Mouse (Mus musculus) T-cell, adult 2 months (primary cell): ENCODE measurements around the gene Clcn5.
A peak's percentile ranks its signal among the peaks of the same experiment; 100 is the strongest.

ENCODE experiments used
- DNase-seq: peaks from one replicate; pipeline ENCODE4 v3.0.0; 2022; ENCODE audit warnings: low spot score

The Clcn5 gene

DNA sequence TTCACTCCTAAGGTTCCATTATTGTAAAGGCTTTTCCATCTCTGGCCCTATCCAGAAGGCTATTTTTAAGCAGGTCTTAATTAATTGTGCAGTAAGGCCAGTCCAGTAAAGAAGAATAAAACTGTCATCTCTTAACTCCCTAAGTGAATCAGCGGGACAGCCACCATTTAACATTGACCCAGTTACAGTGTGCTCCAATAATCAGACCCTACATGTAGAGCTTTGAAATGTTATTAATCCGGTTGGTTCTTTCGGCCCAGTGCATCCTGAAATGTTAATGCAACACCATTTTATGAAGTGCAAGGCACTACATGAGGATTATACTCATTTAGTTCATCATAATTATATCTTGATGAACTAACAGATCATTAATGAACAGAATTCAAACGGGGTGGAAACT lies 128.3 kb downstream of the Clcn5 start:
- no peak for DNase-seq

DNA sequence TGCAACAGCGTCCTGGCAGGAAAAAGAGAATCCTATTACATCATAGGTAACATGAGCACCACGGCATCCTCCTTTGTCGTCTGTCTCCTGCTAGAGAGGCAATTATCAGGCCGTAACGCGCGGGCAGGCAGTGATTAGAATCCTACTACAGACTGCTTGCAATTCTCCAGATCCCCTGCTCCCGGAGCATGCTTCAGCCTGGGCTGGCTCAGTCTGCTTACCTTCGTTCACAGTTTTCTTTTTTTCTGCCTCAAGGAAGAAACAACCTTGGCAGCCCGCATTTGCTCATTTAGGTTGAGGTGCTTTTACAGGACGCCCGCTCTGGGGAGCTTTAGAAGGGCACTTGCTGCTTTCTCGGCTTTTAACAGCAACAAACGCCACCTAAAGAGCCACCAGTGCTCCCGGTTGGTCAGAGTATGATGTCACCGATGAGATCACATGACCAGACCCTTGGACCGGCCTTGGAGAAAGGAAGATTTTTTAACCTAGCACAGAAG lies 130.8 kb downstream of the Clcn5 start:
- DNase-seq, result no peak

DNA sequence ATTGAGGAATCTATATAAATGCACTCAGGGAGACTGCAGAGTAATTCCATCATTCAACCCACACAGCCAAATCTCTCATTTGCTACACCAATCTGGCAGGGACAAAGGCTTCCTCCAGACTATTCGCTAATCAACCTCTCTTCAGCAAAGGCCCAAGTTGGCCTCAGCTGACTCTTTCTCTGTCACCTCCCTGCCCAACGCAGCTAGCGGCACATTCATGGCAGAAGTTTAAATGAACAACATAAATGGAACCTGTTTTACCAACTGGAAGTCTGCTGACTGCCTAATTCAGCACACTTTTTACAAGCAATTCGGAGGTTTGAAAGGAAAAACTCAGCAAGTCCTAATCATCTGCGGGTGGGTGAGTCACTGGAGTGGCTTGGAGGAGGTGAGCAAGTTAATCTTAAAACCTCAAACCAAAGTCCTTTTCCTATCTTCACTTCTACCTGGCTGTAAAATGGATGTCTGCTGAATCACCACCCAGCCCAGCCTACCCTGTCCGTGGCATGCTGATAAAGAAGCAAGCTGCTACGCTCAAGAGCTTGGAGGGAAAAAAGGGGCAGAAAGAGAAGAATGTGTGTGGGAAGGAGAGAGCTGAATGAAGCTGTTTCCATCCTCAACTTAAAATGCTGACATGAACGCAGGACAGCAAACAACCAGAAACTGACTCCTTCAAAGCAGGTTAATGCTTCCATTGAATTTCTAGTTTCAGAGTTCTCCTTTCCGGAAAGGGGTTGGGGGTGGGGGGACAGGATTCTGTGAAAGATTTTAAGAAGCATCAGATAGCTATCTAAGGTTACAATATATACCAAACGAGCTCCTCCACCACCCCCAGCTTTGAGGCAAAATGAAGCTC lies 131.5 kb downstream of the Clcn5 start:
- DNase-seq, result no peak

DNA sequence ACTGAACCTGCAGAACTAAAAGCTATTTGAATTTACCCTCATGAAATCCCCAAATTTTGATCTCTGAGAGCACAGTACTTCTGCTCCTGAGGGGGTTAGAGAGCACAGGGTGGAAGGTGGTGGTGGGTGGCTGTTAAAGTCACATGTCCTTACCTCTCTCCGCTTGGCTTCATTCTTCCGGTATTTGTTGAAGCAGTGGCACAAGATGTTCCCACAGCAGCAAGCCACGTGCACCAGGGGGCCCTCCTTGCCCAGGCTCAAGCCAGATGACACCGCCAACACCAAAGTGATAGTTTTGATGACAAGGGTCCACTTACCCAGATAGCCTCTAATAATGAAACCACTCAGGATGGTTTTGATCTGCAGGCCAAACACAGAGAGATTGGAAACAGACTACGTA lies 149.0 kb downstream of the Clcn5 start:
- DNase-seq, result no peak

DNA sequence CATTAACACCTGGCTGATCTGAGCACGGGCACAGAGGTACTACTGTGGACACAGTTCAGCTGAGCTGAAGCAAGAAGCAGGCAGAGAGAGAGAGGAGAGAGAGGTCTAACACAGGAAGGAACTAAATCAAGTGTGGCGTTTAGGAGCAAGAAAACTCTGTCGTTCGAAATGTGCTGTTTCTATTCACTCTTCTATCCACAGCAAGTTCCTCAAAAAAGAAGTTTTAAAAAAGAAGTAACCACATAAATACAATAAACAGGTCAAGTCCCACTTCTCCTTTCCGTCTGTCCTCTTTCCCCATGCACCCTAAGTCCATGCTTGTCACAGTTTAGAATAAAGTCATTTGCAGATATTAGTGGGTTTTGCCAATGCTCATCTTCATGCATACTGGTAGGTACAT lies 150.4 kb downstream of the Clcn5 start:
- DNase-seq, result peak; percentile 1

DNA sequence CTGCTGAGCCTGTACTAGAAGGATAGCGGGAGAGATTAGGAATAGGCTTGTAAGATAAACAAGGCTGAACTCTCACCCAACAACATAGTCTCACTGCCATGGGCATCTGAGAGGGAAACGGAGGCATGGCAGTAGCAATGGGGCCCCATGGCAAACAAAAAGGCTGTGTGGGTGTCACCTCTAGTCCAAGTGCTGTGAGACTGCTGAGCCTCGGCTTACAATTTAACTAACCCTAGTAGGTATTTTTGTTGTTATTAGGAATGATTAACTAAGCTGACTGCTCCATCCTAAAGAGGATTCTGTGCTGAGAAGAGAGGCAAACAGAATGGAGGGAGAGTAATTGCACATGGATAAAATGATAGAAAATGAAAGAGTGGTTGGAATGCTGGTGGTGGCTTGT lies 161.2 kb downstream of the Clcn5 start:
- no peak for DNase-seq

DNA sequence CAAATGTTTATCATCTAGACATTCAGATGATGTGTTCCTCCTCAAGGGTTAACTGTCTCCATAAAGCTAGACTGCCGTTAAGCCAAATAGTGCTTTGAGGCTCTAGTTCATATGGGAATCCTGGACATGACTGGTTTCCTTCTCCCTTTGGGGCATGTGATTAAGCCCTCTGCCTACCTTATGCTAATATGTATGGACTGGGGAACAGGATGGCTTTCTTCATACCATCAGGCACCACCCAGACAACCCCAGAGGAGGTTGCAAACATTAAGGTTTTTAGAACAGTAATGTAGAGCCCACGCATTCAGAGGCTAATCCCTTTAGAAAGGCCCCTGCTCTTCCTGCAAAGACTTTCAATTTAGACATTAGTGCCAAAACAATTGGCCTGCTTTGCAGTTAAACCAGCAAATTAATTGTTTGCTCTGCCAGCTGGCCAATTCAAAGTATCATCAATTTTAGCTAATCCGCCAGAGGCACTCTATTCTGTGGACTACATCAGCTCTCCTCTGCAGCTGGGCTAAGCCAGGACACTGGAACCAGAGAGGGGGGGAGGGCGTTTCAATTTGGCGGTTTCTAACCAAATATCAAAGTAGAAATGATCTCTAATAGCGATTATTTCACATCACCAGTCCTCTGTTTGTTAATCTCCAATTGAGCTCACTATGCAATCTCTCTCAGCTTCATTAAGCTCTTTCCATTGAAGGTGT lies 163.0 kb downstream of the Clcn5 start:
- no peak for DNase-seq

DNA sequence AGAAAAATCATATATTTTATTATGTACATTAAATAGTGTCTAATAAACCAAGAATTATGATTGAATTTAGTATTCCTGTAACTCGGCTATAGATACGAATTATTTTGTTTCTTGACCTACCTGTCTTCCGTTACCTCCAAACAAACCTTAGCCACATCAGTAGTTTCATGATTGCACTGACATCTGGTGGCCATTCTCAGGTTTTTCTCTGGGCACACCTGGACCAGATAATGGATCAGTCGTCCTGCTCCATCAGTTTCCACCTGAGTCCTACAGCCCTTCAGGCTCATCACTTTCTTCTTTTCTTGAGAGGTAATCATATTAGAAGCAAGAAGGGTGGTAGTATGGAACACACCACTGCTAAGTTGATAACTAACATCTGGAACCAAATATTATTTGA lies 169.0 kb downstream of the Clcn5 start:
- no peak for DNase-seq

DNA sequence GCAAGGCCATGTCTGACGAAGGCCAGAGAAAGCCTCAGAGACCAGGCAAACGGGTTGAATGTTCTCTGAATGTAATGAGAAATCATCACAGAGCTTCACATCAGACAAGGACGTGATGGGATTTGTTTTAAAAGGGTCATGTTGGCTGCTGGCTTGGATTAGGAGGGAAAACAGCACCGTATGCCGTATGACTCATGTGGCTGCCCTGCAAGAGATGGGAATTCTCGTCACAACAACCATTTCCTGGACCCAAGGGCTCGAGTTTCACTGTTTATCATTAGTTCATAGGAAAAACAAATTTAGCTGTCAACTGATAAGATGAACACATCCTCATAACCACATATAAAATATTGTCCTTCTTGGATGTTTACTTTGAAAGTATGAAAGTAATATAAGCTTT lies 173.0 kb downstream of the Clcn5 start:
- no peak for DNase-seq

DNA sequence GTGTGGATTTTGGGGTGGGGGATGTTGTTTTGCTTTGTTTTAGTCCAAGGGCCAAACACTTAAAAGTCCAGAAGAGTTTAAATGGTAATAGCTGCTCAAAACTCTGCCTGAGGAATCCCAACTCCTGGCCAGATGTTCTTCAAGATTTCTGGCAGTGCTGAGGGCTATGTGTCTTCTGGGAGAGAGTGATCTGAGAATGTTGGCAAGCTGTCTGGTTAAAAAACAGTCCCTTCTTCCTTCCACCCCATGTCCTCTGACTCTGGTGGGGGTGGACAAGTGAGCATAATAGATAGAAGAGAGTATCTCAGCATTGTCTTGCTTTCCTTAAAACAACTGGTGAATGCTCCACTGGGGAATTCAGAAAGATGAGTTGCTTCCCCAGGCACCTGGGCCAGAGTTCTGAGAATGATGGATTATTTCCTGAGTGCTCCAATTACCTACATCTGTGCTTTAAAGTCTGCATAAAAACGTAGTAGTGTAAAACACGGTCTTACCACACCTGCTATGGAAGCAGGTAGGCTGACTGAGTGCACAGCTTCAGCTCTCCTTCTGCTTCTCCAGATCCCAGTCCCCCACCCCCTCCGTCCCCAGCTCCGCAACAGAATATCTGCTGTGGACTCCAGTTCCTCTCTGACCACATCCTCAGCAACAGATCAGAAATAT lies 197.4 kb downstream of the Clcn5 start:
- DNase-seq, result no peak

DNA sequence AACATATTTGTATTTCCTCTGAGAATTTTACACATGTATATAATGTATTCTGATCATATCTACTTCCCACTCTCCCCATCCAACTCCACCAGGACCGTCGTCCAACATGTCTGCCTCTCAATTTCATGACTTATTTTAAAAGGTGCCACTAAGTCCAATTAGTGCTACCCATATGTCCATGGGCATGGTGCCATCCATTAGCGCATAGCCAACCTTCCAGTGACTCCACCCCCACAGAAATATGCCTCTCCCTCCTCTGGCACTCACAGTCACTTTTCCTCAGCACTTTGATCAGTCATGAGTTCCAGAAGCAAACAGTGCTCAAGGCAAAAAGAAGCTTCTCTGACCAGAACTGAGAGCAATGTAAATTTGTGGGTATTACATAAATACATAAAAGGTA lies 204.3 kb downstream of the Clcn5 start:
- no peak for DNase-seq
